Mouse (Mus musculus) layer of hippocampus, postnatal 25 days (tissue): ENCODE data around the gene Oas1f. TPM values are rescaled to one million over a fixed set of nuclear protein-coding genes. Genes with fewer than 3 reads are reported as not detected.
"Not testable (repeated sequence)": the region's sequence is repeated elsewhere in the genome, so short reads cannot be mapped to it uniquely, and the experiment has no call there.

Source experiments
- DNase-seq, 2 experiments: peaks; one replicate each; pipeline ENCODE4 v3.0.0; 2022; ENCODE audit warnings: mixed read lengths in 2 of 2, low spot score in 1 of 2; ENCODE audit errors: extremely low spot score in 1 of 2
- total RNA-seq, 2 experiments: library from RNA; stranded (reverse); gene quantifications; 2 replicates each; pipeline ENCODE4 v1.2.3; 2021

The Oas1f gene
- not detected for total RNA-seq

DNA sequence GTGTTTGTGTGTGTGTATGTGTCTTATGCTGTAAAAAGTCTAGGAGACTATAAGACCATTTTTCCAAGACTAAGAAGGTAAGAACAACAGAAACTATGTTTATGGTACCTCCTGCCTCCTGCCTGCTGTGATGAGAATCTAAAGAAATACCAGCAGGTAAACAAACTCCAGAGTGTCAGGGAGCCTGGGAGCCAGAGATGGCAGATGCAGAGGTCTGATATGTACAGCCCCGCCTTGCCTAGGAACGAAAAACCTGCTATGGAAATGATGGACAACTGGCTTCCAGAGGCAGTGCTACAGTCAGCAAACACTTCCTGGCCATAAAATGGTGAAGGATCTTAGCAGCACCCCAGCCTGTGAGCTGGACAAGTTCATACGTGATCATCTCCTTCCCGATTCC, at the start of gene Oas1f:
Gene Oas1f (plus strand): TSS at position 301 of the 400 bp plus-strand sequence.
- no peak for DNase-seq

DNA sequence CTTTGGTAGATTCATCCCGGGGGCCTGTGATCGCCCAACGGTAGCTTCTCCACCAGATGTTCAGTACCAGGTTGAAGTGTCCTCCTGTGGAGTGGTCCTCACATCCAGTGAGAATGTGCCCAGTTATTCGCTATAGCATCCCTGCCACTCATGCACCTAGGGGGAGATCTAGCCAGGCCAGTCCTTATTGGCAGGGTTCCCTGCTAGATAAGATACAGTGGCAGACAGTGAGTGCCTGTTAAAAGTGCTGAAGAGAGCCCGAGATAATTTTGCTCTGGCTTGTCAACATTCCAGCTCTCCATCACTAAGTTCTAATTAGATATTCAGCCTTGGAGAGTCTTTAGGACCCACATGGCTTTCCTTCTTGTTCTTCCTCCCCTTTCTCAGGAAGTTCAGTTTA, 49.0 kb upstream of the Oas1f start:
- DNase-seq = not testable (repeated sequence)

DNA sequence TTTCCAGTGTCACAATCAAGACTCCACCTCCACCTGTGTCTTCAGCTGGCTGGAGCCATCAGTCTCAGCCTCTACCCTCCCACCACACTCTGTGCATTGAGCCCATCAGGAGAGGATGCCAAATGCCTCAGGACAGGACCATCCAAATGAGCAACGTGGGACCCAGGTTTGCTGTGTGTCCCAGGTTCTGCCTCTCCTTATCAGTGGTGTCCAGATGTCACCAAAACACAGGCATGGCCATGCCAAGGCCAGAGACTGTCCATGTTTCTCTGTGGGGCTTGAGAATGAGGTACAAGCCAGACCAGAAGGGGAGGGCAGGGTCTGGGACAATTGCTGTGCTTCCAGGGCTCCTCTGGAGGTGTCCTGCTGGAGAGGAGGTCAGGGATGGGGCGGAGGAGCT, 48.2 kb upstream of the Oas1f start:
- not testable (repeated sequence) for DNase-seq

DNA sequence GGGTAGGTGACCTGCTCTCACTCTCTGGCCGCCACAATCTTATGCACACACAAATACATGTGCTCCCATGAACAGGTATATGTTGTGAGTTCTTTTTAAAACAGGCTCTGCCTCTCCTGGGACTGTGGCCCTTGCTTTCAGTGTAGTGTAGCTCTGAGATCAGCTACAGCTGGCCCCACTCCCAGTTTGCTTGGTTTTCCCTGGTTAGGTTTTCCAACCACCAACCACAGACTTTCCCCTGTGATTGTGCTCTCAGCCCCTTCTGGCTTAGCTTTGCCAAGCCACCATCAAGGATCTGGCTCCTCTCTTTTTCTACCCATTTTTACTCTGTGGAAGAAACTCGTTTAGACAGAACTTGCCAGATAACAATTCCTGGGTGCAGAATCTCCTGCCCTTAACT, 43.6 kb upstream of the Oas1f start:
- no peak for DNase-seq

DNA sequence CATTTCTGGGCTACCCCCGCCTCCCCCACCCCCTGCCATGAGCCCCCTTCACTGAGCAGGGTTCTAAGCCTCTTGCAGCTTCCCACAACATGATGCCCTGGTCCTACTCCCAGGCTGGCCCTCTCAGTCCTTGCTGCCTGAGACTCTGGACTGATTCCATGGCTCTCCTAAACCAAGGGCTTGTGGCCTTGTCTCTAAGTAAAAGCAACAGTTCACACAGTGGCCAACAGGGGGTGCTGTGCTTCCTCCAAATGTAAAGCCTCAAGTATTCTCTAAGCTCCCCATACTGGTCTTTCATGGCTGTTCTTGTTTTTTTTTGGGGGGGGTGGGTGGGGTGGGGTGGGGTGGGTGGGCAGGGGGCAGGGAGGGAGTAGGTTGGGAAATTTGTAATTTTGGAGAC, 40.7 kb upstream of the Oas1f start:
- peak in 1 of 2 experiments; percentile 59 for DNase-seq

DNA sequence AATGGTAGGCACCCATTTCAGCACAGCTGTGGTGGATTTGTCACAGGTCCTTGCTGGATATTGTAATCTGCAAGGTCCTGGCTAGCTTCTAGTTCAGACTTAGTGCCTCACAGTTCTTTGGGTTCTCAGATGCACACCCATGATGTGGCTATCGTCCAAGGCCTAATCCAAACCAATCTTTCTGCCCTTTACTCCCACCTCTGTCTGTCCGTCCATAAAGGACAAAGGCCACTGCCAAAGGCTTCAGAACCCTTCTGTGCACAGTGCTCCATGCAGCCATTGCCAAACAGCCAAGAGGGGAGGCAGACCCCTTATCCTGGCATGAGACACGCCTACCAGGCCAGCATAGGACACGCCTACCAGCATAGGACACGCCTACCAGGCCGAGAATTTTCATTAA, 38.0 kb upstream of the Oas1f start:
- no peak for DNase-seq

DNA sequence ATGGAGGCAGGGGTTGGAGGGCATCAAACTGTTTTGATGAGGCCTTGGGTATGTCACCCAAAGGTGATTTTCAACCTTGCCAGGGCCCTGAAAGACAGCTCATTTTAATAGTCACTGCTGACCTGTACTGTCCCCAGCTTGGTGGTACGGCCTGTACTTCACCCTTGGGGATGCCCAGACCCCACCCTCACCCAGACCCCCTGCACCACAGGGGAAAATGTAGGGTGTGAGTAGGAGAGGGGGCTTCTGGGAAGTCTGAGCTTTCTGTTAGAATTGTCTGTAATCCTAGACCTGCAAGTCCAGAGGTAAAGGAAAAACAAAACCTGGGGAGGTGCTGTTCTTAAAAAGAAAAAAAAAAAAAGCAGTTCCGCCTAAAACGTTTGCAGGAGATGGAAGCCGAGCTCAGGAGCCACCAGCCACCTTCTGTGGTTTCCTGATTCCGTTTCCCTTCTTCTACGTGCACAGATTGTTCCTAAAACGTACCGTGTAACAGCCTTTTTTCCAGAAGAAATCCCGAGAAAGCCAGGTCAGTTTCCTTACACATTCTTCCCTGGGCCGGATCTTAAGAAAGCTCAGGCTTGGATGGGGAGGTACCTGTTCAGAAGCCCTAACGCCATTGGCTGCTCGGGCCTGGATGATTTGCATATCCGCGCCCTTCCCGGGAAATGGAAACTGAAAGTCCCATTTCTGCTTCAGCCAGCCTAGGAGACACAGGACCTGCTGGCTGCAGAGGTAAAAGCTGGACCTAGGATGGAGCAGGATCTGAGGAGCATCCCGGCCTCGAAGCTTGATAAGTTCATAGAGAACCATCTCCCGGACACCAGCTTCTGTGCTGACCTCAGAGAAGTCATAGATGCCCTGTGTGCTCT, 35.0 kb upstream of the Oas1f start, which contains the start of gene Oas1c:
Gene Oas1c (minus strand): TSS at position 564 of the 869 bp plus-strand sequence.
- DNase-seq = peak; percentile 32 to 52

DNA sequence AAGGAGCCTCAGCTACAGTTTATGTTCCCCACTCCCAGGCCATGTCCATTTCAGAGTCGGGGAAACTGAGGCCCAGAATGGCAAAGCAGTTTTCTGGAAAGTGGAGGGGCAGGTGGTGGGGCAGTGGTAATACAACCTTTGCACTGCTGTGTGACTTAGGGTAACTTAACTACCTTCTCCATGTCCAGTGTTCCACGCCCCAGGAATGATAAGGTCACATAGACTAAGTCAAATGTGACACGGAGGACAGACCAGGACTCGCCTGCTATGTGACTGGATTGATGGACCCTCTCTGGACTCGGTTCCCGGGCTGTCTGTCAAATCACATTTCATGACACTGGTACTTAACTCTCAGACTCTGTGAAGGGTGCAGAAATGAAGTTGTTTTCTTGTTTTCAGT, 34.1 kb upstream of the Oas1f start:
- no peak for DNase-seq

DNA sequence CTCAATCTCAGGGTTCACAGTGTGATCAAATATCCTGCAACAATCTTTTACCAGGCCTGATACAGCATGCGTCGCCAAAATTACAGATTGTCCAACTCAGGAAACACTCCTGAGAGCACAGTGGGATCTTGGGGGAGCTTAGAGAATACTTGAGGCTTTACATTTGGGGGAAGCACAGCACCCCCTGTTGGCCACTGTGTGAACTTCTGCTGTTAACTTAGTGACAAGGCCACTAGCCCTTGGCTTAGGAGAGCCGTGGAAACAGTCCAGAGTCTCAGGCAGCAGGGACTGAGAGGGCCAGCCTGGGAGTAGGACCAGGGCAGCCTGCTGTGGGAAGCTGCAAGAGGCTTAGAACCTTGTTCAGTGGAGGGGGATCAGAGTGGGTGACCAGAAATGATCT, 31.2 kb upstream of the Oas1f start:
- DNase-seq = peak in 1 of 2 experiments; percentile 24

DNA sequence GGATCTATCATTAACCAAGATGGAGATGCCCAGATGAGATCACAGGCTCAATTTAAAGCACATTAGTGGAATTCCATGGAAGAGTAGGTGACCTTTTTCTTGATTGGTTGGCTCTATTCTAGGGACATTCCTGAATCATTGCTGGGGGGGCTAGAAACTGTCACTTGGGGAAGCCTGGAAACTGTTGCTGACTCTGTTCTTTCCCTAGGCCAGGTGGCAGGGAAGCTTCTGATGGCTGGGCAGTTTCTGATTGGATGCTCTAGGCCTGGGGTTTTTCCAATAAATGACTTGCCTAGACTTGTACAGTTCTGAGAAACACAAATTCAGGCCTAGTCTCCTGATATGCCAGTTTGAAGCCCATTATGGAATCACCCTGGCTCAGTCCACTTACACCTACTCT, 28.2 kb upstream of the Oas1f start:
- DNase-seq = no peak

DNA sequence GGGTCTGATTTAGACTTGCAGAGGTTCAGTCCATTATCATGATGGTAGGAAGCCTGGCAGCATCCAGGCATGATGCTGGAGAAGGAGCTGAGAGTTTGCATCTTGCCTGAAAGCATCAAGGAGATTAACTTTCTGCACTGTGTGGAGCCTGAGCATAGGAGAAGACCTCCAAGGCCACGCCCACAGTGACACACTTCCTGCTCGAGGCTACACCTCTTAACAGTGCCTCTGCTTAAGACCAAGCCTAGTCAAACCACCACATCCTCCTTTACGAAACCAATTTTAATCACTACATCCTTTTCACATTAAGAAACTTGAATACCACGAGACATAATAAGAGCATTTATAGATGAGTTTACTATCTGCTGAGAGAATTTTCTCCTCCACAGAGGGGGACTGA, 16.1 kb upstream of the Oas1f start:
- no peak for DNase-seq

DNA sequence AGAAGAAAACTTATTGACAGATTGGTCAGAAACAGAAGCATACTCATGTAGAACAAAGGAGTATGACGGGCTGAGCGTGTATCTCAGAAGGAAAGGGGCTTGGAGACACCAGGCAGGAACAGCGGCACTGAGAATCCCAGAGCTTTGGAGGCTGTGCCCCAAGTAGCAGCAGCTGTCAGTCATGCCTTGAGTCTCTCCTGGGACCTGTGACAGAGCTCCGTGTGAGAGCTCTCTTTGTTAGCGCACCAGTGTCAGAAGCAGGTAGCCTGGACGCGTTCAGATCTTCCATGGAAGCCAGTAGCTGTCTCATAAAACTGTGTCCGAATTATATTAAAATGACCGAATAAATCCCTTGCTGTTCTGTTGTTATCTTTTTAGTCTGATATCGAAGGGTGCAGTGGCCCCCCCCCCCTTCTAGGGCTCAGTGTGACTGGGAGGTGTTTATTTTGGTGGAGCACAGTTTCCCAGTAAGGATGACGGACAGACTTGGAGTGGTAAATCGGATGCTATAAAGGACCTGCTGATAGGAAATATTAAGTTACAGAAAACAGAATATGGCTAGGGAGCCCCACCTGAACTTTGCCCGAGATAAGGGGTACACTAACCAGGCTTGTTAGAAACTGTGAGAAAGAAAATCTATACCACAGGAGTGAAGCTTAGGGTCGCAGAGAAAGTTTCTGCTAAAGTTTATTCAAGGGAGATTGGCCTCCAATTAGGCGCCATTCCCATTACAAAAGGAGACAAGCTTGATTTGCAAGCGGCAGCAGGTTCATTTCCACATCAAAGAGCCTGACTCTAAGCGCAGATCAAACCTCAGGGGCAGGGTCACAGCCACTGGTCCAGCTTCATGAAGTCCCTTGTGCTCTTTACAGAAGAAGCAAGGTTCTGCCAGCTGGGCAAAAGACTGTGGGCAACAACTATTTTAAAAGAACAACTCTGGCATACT, 13.6 kb upstream of the Oas1f start:
- no peak for DNase-seq

DNA sequence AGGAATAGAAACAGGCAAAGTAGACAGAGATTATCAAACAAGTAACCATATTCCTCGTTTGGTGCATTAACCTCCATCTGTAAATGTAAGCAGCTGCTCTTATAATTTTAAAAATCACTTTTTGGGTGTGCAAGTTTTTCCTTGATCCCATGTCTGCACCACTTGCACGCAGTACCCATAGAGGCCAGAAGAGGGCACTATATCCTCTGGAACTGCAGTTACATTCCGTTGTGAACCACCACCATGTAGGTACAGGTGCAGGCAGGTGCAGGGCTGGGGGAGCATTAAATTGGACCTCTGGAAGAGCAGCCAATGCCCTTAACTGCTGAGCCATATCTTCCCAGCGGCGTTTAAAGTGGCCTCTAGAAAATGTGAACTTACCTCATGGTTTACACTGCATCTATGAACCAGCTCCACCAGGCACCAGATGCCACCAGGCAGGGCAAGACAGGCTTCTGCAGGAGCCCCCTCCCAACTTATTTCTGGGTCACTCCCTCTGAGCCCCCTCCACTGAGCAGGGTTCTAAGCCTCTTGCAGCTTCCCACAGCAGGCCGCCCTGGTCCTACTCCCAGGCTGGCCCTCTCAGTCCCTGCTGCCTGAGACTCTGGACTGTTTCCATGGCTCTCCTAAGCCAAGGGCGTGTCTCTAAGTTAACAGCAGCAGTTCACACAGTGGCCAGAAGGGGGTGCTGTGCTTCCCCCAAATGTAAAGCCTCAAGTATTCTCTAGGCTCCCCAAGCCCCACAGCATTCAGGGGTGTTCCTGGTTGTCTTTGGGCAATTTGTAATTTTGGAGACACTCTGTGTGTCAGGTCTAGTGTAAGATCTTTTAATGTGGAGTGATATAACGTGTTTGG, 10.2 kb upstream of the Oas1f start:
- DNase-seq = peak in 1 of 2 experiments; percentile 73

DNA sequence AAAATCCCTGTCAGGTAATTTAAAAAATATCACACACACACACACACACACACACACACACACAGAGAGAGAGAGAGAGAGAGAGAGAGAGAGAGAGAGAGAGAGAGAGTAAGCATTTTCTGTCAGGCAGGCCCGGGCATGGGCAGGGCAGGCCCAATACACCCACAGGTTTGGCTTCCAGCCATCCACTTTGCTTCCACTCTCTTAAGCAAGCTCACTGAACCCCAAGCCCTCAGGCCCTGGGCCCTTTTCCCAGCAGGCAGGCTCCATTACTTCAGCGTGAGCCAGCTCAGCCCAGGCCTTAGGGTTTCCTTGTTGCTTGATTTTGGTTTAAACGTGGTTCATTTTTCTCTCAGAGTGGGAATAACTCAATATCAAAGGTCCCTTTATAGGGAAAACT, 2.5 kb upstream of the Oas1f start:
- peak in 1 of 2 experiments; percentile 6 for DNase-seq

DNA sequence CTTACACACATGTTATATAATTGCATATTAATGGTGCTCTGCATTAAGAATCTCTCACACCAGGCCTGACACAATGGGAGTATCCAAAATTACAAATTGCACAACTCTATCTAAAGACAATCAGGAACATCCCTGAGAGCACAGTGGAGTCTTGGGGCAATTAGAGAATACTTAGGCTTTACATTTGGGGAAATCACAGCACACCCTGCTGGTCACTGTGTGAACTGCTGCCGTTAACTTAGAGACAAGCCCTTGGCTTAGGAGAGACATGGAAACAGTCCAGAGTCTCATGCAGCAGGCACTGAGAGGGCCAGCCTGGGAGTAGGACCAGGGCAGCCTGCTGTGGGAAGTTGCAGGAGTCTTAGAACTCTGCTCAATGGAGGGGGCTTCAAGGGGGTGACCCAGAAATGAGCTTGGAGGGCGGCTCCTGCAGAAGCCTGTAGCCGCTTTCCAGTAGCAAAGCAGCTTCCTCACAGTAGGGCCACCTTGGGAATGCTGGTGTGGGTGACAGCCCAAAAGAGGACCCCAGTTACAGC, 2.5 kb downstream of the Oas1f start:
- peak in 1 of 2 experiments; percentile 53 for DNase-seq

DNA sequence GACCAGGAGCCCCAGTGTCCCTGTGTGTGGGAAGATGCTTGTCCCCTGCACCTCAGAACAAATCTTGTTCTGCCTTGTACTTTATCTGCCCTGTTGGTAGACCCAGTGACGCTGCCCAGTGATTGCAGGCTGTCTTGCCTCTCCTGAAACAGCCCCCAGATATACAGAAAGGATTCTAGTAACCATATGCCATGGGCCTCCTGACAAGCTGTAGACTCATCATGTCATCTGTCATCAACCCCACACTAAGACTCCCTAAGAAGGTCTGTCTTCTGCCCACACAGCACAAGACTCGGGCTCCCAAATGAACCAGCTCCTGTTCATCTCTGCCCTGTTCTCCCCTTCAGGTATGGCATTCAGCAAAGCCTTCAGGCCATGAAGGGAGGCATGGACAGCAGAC, 12.1 kb downstream of the Oas1f start:
- peak in 1 of 2 experiments; percentile 29 for DNase-seq

DNA sequence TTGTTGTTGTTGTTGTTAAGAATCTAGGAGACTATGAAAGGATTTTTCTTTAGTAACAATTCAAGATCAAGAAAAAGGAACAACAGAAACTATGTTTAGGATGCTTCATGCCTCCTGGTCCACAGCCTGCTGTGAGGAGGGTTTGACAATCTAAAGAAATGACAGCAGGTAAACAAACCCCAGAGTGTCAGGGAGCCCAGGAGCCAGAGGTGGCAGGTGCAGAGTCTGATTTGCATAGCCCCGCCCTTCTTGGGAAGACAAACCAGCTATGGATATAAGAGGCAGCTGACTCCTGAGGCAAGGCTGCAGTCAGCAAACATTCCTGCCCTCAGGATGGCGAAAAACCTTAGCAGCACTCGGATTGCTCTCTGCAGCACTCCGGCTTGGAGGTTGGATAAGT, 14.0 kb downstream of the Oas1f start, which contains the start of gene Oas1h:
Gene Oas1h (plus strand): TSS at position 301 of the 400 bp plus-strand sequence.
- no peak for DNase-seq

DNA sequence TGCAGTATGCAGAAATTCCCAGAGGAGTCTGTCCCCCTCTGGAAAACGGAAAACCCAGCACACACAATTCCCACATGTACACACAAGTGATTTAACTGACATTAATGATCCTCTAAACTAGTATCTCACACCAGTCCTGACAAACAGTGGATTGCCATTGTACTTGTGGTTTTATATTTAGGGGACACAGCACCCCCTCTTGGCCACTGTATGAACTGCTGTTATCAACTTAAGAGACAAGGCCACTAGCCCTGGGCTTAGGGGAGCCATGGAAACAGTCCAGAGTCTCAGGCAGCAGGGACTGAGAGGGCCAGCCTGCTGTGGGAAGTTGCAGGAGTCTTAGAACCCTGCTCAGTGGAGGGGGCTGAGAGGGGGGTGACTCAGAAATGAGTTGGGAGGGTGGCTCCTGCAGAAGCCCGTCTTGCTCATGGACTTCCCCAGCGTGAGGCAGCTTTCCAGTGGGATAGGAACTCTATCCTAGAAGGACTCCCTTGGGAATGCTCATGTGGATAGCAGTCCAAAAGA, 18.2 kb downstream of the Oas1f start:
- DNase-seq = peak in 1 of 2 experiments; percentile 18

DNA sequence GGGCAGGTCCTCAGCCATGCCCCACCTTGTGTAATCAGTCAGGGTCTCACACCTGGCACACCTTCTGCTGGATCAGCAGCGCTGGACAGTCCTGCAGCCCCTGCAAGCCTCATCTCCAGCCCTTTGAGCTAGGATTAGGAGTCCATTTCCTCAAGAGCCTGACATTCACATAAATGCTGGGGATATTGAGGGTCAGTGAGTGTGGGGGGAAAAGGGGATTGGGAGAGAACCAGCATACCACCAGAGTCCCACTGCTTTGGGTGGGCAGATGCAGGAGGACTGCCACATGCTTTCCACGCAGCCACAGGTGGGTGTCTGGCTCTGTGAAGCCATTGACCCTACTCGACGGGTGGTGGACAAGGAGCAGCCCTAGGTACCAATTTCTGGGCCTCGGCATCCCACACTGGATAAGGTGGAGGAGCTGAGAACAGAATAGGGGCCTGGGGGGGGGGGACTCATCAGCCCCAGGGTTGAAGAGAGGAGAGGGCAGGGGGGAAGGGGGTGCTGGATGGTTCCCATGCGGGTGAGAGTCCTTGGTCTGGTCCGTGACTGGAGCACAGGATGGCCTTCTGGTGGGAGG, 22.4 kb downstream of the Oas1f start:
- DNase-seq = no peak
